Mouse (Mus musculus): Measurements from ENCODE around the gene Rap1b.

The Rap1b gene

DNA sequence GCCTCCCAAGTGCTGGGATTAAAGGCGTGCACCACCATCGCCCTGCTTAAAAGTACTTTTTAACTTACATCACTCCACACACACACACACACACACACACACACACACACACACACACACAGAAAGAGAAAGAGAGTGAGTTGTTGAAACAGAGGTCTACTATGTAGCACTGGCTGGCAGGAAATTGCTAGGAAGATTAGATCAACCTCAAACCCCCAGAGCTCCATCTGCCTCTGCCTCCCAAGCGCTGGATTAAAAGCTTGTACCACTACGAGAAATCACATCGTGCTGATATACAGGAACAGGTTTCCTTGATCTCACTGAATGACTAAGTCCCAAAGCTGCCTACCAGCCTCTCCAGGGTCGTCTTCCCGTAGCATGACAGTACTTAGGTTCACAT lies 61.2 kb downstream of the Rap1b start:
- DNase-seq (ENCODE audit: low spot score in 2 of 2) = no peak

DNA sequence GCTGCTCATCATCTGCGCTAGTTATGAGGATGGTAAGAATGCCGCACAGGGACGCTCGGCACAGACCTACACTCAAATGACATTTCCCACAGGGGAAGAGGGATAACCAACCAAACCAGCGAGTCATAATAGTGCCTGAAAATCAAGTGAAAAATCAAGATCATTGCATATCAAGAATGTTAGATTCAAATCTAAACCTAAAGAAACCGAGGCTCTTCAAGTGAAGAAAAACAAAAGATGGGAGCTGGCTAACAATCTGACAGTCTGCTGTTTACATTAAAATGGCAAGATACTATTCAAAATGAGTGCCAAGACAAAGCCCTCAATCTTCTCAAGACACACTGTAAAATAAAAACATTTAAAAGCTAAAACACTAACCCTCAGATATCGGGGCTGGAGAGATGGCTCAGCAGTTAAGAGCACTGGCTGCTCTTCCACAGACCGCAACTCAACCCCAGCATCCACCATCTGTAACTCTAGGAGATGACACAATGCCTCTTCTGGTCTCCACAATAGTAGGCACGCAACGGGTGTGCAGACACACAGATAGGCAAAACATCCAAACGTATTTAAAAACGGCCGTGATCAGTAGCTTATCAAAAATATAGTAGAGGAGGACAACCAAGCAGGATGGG lies 61.9 kb downstream of the Rap1b start:
- no peak for DNase-seq (ENCODE audit: low spot score in 2 of 2)

DNA sequence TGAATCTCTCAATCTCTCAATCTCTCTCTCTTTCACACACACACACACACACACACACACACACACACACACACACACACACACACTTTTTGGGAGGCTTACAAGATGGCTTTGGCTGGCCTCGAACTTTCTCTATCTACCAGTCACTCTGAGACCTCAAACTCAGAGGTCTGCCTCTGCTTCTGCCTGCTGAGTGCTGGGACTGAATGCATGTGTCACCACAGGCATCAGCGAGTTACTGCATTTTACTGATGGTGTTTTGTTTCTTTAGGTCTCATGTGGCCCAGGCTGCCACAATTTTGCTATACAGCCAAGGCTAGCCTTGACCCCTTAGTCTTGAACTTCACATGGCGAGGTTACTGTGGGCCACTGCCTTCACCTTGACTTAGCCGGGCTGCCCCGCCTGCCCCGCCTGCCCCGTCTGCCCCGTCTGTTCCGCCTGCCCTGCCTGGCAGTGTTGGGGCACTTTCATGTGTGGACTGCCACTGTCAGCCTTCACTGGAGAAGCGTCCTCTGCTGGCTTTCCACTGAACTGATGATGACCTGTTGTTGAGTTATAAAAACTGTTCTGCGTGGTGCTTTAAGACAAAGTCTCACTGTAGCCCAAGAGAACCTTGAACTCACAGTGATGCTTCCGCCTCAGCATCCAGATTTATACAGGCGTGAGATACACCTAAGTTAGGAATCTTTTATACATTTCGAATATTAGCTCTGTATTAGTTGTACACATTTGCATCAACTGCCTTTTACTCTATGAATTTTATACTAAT lies 63.2 kb downstream of the Rap1b start:
- DNase-seq (ENCODE audit: low spot score in 2 of 2) = no peak

DNA sequence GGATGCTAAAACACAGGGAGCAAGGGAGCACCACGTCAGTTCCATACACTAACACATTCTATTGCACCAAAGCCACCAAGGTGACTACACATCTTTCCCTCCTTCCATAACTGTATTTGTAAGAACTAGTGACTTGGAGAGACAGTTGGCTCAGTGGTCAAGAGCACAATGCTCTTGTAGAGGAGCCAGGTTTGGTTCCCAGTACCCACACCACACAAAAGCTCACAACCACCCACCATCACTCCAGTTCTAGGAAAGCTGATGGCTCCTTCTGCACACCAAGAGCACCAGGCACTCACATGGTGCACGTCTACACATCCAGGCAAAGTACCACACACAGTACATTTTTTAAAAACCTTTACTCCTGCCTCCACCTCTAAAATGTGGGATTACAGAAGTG lies 63.8 kb downstream of the Rap1b start:
- DNase-seq (ENCODE audit: low spot score in 2 of 2) = no peak

DNA sequence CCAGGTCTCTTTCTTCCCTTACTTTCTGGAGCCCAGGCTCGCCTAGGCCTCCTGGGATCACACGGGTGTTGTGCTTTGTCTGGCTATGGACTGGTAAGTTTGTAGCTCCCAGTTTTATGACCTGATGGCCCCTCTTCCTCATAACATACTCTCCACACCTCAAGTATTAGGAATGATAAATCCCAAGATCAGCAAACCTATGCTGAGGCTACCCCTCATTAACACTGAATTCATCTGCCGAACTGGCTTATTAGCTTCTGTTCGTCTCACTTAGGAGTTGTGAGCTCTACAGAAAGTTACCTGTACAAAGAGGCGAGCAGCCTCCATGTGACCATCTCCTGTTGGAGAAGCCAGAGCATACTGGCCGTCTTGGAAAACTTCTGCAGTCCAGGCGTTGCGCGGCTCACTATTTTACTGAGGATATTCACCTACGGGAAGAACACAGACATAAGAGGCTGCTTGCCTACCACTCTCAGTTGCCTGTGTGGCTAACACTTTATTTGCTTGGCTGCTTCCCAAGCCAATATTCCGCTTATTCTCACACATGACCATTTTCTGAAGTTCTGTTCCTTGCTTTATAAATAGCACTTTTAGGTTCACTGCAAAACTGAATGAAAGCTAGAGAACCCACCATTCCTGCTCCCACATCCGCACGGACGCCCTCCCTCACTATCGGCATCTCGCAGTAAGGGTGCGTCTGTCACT lies 64.7 kb downstream of the Rap1b start:
- no peak for DNase-seq (ENCODE audit: low spot score in 2 of 2)

DNA sequence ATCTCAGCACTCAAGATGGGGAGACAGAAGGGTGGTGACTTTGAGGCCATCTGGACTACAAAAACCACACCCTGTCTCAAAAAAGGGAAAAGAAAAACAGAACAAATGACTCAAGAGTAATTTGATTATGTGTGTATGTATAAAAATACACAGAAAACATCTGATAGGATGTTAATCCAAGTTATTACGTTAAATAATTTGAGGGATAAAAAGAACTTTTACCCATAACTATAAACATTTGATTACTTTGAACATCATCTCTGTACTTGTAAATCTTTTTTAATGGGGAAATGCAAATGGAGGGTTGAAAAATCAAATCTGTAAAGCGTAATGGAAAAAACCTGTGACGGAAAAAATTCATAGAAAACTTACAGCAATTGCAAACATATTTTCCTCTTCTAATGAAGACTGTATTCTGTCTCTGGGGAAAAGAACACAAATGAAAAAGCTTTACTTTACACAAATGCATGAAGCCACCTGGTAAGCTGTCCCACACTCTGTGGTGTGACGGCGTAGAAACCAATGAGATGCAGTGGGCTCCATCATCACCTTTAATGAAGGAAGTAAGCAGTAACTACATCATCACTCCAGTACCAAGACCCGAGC lies 65.4 kb downstream of the Rap1b start:
- DNase-seq (ENCODE audit: low spot score in 2 of 2) = no peak

DNA sequence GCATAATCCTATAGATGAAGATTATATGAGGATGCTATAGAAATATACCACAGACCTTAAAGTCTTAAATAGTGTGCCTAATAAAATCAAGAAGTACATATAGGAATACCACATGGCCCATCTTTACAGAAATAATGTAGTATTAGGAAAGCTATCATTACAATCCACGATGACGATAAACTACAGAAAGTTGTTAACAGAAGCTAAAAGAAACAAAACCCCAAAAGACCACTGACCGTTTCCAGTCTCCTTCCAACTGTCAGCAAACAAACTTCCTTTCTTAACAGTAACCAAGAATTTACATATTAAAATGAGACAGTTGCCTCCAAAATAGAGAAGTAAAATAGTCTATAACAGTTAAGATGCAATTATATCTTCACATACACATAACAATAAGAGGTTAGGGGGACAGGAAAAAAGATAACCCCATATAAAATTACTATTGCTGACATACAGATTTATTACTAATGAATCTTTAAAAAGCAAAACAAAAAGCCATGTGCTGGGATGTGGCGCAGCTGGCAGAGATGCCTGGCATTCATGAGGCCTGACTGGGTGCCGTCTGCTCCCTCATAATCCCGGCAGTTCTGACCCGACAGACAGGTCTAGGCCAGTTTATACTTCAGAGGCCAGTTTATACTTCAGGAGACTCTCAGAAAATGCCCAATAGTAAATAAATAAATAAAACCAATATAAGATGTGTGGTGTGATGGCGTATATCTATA lies 66.1 kb downstream of the Rap1b start:
- DNase-seq (ENCODE audit: low spot score in 2 of 2) = no peak

DNA sequence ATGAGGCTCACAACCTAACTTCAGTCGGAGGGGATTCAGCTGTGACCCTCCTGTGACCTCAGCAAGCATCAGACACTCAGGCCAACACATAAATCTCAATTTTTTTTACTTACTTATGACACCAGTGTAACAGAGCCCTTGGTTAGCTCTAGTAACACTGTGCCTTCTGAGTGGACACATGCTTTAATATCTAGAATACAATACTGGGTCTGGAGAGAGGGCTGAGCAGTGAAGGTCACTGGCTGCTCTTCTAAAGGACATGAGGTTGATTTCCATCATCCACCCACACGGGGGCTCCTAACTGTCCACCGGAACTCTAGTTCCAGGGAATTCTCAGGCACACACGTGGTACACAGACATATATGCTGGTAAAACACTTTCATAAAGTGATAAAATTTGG lies 66.9 kb downstream of the Rap1b start:
- DNase-seq (ENCODE audit: low spot score in 2 of 2) = no peak

DNA sequence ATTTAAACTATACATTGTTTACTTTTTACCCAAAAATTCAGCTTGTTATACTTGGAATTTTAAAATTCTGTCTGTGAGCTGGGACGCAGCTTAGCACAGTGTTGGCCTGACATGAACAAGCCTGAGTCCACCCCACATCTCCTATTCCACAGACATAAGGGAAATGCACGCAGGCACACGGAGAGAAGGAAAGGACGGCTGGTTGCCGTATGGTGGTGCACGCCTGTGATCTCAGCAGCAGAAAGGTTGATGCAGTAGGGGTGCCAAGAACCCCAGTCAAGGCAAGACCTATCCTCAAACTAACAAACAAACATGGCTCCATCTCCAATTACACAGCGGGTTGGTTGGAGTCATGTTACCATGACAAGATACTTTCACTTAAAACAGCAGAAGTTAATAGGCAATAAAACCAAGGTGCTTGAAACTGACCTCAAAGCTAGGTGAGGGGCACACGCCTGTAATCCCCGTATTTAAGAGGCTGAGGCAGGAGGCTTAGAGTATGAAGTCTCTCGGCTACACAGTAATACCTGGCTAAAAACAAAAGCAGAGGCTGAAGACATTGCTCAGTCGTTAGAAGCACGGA lies 67.4 kb downstream of the Rap1b start:
- no peak for DNase-seq (ENCODE audit: low spot score in 2 of 2)

DNA sequence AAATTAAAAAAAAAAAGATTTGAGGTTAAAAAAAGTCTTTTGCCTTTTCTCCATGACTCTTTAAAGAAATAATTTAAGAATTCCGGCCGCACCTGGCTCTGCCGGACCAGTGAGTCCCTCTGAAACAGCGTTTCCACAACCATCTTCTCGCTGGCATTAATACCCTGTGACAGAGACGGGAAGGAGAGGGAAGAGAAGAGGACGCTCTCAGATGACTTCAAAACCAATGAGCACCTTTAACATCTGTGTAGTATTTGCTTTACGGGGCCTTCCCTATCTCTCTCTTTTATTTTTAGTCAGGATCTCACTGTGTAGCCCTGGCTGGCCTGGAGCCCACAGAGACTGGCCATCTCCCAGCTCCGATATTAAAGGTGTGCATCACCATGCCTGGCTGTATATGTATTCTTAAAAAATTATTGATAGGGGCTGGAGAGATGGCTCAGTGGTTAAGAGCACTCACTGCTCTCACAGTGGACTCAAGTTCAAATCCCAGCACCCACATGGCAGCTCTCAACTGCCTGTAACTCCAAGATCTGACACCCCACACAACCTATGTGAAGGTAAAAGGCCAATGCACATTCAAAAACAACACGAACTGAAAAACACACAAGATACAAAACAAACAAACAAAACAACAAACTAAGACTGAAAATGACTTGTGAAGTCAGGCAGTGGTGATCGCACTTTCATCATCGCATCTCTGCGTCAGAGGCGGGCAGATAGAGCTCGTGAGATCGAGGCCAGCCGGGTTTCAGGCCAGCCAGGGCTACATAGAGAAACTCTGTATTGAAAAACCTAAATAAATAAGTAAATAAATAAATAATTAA lies 68.1 kb downstream of the Rap1b start:
- DNase-seq (ENCODE audit: low spot score in 2 of 2) = no peak

DNA sequence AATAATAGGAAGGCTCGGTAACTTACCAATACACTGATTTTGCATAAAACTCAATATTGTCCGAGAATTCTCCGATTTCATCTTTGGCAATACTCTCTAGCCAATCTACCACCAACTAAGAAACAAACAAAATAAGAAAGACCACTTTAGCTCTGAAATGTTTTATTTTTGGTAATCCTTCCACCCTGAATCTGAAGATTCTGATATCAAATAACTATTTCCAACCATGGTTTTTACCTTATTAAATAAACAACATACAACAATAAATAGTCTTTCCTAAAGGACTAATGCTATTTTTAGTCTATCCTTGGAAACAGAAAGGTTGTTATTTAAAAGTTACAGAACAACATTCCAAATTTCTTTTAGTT lies 68.7 kb downstream of the Rap1b start:
- DNase-seq (ENCODE audit: low spot score in 2 of 2) = no peak

DNA sequence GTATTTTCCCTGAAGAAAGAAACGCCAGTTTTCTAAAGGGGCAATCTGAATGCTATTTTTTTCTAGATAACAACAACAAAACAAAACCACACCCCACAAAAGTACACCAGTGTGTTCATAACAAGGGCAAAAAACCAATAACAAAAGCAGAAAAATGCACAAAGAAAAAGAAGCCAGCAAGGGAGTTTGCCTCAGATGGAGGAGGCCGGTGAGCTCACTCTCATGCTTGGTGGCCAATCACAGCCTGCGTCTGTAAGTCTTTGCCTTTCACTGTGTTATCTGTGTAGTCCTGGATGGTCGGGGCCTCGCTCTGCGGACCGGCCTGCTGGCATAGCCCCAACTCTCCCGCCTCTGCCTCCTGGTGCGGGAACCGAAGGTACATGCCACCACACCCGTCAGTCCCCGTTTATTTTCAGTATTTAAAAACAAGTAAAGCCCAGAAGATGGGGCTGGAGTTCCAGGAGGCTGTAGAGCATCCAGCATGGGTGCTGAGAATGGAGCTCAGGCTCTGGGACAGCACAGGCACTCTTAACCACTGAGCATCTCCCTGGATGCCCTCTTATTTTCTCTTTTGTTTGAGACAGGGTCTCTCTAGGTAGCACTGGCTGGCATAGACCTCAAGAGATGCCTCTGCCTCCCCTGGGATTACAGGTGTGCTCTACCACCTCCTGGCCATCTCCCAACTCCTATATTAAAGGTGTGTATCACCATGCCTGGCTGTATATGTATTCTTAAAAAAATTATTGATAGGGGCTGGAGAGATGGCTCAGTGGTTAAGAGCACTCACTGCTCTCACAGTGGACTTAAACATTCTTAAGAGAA lies 69.3 kb downstream of the Rap1b start:
- no peak for DNase-seq (ENCODE audit: low spot score in 2 of 2)

DNA sequence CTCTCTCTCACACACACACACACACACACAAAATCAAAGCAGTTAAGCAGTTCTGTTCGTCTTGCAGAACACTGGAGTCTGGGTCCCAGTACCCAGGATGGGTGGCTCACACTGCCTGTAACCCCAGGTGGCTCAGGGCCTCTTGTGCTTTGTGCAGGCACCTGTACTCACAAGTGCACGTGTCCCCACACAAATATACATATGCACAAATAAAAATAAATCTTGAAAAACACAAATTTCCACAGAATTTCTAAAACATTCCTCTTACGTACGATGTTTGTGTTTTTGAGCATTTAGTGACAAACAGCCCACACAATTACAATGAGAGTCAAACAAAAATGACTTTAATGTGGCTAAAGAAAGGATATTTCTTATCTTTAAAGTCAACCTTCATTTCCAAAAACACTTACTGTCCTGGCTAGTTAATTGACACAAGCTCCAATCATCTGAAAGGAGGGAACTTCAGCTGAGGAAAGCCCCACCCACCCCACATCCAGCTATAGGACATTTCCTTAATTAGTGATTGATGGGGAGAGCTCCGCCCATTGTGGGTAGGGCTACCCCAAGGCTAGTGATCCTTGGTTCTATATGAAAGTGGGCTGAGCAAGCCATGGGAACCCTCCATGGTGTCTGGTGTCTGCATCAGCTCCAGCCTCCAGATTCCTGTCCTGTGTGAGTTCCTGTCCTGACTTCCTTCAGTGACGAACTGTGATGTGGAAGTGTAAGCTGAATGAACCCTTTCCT lies 70.3 kb downstream of the Rap1b start:
- no peak for DNase-seq (ENCODE audit: low spot score in 2 of 2)

DNA sequence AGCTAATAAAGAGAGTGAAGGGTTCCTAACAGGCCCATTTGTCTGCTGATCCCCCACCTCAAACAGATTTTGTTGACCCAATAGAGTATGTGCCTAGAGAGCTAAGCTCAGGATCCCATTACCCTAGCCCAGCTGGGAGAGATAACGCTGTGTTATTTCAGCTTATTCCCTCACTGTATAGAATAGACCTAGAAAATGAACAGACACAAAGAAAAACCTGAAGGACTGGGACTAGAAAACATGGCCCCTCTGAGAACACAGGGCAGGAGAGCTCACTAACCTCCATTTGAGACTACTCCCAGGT lies 71.1 kb downstream of the Rap1b start:
- DNase-seq (ENCODE audit: low spot score in 2 of 2) = no peak

DNA sequence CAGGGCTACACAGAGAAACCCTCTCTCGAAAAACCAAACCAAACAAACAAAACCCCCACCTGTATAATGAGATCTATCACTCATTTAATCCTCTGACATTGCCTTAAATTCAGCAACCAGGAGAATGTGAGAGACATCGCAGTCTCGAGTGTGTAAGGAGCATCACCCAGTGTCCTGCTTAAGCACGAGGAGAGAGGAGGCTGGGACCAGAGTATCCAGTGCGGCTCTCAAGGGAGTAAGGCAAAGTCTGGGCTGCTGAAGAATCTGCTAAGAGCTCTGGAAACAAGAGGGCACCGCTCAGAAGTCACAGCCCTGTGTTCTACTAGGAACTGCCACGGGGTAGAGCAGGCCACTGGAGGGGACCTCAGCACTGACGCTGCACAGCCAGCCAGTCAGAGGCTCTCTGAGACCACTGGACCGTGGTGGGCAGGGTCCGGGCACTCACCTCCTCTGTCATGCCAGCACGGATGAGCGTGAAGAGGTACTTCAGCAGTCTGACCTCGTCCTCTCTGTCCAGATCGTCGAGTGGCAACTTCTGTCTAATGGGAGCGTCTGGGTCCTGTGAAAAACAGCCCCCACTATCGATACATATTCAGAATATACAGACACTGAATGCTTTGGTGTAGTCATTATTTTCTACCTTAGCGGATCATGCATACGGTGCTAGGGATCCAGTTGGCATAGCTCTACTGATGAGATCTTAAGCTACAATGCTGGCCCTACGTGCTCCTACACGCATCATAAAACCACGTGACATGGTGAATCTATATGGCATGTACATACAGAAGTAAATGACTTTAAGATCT lies 71.6 kb downstream of the Rap1b start:
- DNase-seq (ENCODE audit: low spot score in 2 of 2) = no peak

DNA sequence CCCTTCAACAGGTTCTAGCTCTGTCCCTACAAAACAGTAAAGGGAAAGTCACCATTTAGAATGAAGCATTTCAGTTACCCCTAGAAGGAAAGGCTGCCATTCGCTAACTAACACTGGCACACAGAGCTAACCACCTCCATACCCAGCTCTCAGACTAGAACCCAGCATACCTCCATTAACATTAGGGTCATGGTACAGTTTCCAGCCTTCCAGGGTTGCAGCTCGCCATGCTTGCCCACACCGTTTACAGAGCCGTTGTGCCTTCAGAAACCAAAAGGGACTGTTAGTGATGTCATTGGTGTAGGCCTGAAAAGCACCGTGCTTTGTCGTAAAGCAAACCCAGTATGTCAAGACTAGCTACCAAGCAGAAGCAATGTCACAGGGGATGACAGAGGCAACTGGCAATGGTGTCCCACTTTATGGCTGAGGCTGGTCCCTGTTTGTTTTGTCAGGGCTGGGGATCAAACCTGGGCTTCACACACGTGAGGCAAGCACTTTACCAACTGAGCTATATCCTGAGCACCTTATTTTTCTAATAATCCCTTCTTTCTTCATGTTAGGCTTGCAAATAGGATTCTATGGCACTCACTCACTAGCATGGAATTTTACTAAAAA lies 72.6 kb downstream of the Rap1b start:
- DNase-seq (ENCODE audit: low spot score in 2 of 2) = no peak

DNA sequence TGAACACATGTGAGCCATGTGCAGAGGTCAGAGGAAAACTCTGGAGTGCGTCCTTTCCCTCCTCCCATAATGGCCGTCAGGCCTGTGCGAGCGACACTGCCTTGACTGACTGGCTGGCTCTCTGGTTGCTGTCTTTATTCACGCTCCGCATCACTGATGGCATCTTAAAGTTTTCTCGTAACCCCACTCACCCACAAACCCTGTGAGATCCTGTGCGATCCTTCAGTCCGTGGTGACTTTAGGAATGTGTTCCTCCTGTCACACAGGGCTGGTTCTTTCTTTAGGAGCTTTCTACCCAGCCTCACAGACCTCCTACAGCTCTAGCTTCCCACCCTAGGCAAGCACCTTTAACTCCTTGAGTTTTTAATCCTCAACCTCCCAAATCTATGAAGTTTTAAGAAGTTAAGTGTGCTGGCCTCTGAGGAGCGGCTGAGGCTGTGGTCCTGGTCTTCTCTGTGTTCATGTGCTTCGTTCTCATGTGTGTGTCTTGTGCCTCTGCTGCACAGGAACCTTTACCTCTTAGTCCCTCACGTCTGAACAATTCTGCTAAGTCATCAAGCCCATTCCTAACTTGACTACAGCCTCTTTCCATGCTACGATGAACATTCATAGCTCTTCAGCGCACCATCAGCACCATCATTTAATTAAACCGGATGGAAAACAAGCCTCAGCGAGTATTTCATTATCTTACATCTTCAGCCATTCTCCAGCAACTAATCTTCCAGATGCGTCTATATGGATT lies 73.3 kb downstream of the Rap1b start:
- no peak for DNase-seq (ENCODE audit: low spot score in 2 of 2)
